Mouse (Mus musculus) heart, postnatal 25 days (tissue): ENCODE results near the gene Srsf3. TPM values are rescaled to one million over a fixed set of nuclear protein-coding genes. Genes with fewer than 3 reads are reported as not detected.
"Not testable (repeated sequence)": the region's sequence is repeated elsewhere in the genome, so short reads cannot be mapped to it uniquely, and the experiment has no call there.

ENCODE experiments used
- DNase-seq: peaks from one replicate; pipeline ENCODE4 v3.0.0; 2022; ENCODE audit warnings: low spot score
- intact Hi-C: fragments of 180-260 bp; cut with DNase I; formaldehyde crosslinking; loops from one replicate; pipeline ENCODE4 v1.15.1; 2025
- total RNA-seq, 2 experiments: library from RNA; stranded (reverse); gene quantifications; 2 replicates each; pipeline ENCODE4 v1.2.3; 2021

The Srsf3 gene
- total RNA-seq, 2 experiments from 2014 or later, result 68.9 to 75.4 TPM

GRCm38 (mm10) chr17:29057961-29058360 lies 25.5 kb downstream of the Srsf3 start:
- no peak for DNase-seq
- intact Hi-C loops, result loop anchor here (2.0 kb wide), 1 partner anchor 15 kb away; no protein-coding TSS in a partner anchor

DNA sequence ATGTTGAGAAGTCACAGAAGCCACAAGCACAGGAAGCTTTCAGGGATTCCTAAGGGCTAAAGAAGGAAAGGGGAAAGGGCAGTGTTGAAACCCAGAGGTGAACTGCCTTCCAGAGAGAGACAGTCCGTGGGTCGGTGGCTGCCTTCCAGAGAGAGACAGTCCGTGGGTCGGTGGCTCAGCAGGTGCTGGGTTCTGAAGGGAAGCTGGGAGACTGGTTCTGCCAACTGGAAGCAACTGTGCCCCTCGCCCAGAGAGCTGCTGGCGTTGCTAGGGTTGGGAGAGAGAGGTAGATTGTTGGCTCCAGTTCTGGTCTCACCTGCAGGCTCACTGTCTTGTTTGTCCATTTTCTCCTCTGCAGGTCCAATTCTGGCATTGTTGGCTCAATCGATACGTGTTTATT lies 26.1 kb downstream of the Srsf3 start:
- DNase-seq, result no peak
- intact Hi-C loops, result loop anchor here (2.0 kb wide), 1 partner anchor 14 kb away; no protein-coding TSS in a partner anchor

DNA sequence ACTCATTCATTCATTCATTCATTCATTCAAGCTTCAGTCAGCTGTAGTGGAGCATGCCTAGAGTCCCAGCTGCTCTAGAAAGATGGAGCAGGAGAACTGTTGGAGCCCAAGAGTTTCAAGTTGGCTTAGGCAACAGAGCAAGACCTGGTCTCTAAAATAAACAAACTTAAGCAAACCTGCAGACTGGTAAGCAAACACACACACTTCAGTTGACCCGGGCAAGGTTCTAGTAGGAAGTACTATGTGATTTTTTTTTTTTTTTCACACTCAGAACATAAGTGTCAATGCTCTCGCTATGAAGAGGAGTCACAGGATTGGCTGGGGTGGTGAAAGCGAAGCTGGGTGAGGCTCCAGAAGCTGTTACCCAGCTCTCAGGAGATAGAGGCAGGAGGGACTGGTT lies 27.2 kb downstream of the Srsf3 start:
- DNase-seq, result no peak
- intact Hi-C loops, result loop anchor here (2.0 kb wide), 1 partner anchor 13 kb away; no protein-coding TSS in a partner anchor

GRCm38 (mm10) chr17:29060946-29061345 lies 28.5 kb downstream of the Srsf3 start:
- no peak for DNase-seq
- intact Hi-C loops, result no loop called here

GRCm38 (mm10) chr17:29062119-29063035 lies 29.9 kb downstream of the Srsf3 start:
- intact Hi-C loops, result no loop called here
- DNase-seq, result peak; percentile 36

DNA sequence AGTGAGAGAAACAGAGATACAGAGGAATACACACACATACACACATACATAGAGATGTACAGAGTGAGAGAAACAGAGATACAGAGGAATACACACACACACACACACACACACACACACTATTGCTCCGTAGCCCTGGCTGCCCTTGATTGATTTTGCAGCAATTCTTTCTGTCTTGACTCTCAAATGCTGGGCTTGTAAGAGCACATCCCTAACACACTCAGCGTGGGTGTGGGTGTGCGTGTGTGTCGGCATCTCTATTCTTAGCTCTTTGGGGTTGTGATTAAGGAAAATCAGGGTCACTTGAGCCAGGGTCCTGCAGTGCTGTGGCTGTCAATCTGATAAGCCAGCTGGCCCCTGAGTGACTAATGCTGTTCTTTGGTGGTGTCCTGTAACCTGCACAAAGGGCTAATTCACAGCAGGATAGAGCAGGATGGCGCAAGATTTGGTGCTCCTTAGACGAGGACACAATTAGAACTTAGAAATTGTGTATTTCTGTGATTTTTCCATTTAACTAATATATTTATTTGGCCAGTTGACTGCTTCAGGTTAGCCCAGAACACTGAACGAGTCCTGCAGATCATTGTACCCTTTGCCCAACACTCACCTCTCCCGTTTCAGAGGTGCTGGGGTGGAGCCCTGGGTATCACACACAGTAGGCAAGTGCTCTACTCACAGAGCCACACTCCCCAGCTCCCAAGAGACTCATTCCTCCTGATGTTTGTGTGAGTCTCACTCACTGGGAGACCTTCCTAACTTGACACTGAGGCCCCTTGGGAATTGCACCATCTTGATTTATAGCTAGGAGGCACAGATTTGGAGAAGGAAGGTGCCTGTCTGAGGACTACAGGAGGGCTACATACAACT lies 30.9 kb downstream of the Srsf3 start:
- DNase-seq, result no peak
- intact Hi-C loops, result no loop called here

DNA sequence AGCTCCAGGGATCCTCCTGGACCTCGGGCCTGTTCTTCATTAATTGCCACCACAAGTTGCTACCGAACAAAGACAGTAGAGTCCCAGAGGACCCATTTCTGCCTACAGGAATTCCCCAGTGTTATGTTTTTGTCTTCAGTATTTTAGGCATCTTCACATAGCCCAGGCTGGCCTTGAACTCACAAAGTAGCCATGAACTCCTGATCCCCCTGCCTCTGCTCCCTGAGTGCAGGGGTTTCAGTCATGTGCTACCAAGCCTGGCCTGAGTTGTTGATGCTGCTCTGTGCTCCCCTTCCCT lies 31.5 kb downstream of the Srsf3 start:
- DNase-seq, result no peak
- intact Hi-C loops, result no loop called here

DNA sequence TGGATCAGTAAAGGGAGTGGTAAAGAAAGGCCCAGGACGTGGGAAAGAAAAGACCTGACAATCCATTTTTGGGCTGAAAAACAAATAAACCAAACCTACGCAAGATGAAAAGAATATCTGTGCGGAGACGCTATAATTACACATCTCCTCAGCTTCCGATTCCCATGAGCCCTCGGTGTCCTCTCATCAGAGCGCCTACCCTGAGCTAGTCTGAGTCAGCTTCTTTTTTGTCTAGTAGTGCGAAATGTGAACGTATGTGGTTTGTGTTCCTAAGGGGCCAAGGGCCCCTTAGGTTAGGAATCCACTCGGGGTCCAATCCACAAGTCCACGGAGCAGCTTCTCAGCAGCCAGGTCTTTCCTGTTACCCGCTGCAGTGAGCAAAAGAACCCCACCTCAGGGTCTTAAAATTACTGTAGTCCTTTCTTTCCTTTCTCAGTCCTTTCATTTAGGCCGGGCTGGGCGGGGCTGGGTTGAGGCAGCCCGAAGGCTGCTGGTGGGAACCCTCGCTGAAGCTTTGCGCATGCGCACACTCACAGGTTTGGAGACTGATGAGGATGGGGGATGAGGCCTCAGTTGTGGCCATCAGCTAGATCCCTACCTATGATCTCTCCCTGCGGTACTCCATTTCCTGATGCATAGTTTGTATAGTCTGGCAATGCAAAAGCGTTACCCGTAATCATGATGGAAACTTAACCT lies 33.0 kb downstream of the Srsf3 start:
- intact Hi-C loops, result no loop called here
- no peak for DNase-seq

GRCm38 (mm10) chr17:29065971-29066370 lies 33.5 kb downstream of the Srsf3 start:
- intact Hi-C loops, result no loop called here
- no peak for DNase-seq

GRCm38 (mm10) chr17:29067416-29067815 lies 35.0 kb downstream of the Srsf3 start:
- intact Hi-C loops, DNase-seq: not testable (repeated sequence)

DNA sequence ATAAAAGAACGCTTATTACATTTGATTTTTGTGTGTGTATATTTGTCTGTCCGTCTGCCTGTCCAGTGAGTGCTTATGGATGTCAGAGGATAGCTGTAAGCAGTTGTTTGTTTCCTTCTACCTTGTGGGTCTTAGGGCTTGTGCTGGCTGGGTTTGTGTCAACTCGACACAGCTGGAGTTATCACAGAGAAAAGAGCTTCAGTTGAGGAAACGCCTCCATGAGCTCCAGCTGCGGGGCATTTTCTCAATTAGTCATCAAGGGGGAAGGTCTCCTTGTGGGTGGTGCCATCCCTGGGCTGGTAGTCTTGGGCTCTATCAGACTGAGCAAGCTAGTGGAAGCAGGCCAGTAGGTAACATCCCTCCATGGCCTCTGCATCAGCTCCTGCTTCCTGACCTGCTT lies 35.4 kb downstream of the Srsf3 start:
- intact Hi-C loops, result no loop called here
- no peak for DNase-seq

DNA sequence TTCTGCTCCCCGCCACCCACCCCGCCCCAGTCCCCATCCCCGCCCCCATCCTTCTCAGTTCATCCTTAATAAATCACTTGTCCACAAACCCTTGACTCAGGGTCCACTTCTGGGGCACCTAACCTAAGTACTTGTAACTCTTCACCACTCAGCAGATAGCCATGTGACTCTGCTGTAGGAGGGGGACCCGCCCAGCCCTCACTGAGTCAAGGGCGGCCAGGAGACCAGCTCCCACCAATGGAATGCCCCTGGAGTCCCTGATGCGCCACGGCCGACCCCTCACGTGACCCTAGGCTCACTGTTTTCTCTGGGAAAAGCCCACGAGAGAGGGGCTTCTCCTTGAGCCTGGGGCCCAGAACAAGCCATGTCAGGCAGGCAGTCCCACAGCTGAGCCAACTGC lies 36.6 kb downstream of the Srsf3 start:
- intact Hi-C loops, result no loop called here

GRCm38 (mm10) chr17:29071820-29072219 lies 39.4 kb downstream of the Srsf3 start:
- intact Hi-C loops, result loop anchor here (2.0 kb wide), 1 partner anchor 13 kb away; no protein-coding TSS in a partner anchor
- DNase-seq, result no peak

More for the DNA sequence above, 36.6 kb downstream of the Srsf3 start:
- DNase-seq, result no peak

- no peak for DNase-seq
- intact Hi-C loops, result loop anchor here (2.0 kb wide), 1 partner anchor 14 kb away; no protein-coding TSS in a partner anchor
Measured at GRCm38 (mm10) chr17:29072701-29073307, 40.4 kb downstream of the Srsf3 start.

- intact Hi-C loops, result loop anchor here (2.0 kb wide), 1 partner anchor 15 kb away; no protein-coding TSS in a partner anchor
- no peak for DNase-seq
Measured at GRCm38 (mm10) chr17:29073313-29073712, 40.9 kb downstream of the Srsf3 start.

GRCm38 (mm10) chr17:29074085-29074484 lies 41.7 kb downstream of the Srsf3 start:
- DNase-seq, result no peak
- intact Hi-C loops, result no loop called here

DNA sequence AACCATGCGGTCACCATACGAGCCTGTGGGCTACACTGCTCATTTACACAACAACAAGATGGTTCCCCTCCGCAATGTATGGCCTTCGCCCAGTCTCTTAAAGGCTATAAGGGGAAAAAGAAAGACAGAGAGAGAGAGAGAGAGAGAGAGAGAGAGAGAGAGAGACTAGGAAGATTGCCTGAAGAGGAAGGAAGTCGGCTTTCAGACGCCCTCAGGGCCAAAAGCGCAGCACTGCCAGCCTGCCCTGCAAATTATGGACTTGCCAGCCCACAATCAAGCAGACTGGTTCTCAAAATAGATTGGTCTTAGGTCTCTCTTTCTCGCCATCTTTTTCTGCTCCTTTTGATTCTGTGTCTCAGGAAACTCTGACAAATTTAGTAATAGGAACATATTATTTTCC lies 43.8 kb downstream of the Srsf3 start:
- intact Hi-C loops, result no loop called here

GRCm38 (mm10) chr17:29077786-29078509 lies 45.5 kb downstream of the Srsf3 start:
- intact Hi-C loops, result loop anchor here (2.0 kb wide), 1 partner anchor 17 kb away; no protein-coding TSS in a partner anchor
- DNase-seq, result no peak

More for the DNA sequence above, 43.8 kb downstream of the Srsf3 start:
- no peak for DNase-seq
